Mouse (Mus musculus) spleen, postnatal 4 days (tissue): Measurements from ENCODE around the gene Oas1d.
"Not testable (repeated sequence)": the region's sequence is repeated elsewhere in the genome, so short reads cannot be mapped to it uniquely, and the experiment has no call there.

Source experiments
- DNase-seq, 2 experiments: peaks; one replicate each; pipeline ENCODE4 v3.0.0; 2022; ENCODE audit warnings: low spot score in 2 of 2

Gene Oas1d

DNA sequence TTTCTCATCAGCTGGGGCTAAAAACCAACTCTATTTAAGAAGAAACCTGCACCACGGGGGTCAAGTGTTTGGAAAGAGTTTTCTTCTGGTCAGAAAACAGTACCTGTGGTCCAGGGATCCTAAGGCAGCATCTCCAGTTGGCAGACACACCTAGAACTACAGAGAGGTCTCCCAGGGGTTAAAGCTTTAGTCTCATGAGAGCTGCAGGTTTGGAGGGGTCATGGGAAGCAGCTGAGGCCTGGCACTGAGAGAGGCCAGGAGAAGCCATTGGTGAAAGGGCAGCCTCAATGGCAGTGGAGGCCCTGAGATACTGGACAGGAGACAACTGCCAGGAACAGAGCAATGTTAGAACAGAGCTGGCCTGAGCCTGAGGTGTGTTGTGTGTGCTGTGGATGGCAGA is 13.7 kb upstream of the Oas1d start:
- no peak for DNase-seq

- DNase-seq: no peak
Observed at GRCm38 (mm10) chr5:120902056-120902455, 12.3 kb upstream of the Oas1d start.

GRCm38 (mm10) chr5:120906791-120907733 is 7.3 kb upstream of the Oas1d start, which contains the start of gene Oas1a:
Oas1a (minus strand) TSS chr5:120907521.
- DNase-seq: peak in 1 of 2 experiments; percentile 47

DNA sequence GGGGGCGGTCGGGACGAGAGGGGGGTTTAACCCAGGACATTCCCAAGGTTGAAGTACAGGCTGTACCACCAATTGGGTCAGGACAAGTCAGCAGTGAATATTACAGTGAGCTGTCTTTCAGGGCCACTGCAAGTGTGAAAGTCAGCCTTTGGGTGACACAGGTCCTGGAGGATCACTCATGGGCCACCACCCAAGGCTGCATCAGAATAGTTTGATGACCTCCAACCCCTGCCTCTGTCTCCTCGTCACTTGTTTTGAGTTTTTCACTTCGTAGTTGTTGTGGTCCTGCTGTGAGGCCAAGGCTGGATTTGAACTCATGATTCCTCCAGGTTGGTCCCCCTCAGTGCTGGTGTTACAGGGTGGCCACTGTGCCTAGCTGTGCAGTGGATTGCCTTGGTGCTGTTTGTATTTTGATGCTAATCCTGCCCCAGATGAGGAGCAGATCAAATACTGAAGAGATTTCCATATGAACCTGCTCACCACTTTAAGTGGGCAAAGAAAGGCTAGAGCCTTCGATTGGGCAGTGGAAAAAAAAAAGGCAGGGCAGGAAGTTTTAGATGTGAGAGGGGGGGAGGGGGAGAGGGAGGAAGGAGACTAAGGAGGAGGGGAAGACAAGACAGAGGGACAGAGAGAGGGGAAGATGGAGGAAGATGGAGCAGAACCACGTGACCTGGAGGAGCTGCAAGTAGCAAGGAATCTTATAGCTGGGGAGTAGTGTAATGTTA is 6.0 kb upstream of the Oas1d start:
- DNase-seq: peak in 1 of 2 experiments; percentile 32

DNA sequence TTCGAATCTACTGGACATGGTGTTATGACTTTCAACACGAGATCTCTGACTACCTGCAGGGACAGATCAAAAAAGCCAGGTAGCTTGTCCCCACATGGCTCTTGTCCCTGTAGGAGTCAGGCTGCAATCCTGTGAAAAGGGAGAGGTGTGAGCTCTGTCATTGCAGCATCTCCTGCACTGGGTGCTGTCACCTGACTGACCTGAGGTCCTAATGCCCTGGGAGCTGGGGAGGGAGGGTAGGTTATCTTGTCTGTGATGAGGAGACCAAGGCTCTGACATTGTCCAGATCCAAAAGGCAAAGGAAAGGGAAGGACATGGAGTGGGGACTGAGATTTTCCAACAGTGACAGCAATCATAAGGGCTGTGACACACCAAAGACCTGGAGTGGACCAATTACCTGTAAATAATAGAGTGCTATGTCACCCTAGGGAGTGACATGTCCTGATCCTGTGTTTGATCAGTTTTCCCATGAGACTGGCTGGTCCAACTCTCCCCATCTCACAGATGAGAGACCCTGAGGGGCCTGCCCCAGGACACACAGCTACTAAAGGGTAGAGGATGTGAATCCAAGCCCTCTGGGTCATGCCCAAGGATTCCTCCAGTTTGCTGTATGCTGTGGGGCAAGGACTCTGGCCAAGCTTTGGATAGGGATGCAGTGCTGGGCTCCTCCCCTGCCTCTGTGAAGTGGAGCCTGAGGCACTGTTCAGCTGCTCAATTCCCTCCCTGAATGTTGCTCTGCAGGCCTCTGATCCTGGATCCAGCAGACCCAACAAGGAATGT is 5.0 kb downstream of the Oas1d start:
- not testable (repeated sequence) for DNase-seq

- no peak for DNase-seq
Observed at GRCm38 (mm10) chr5:120920296-120920695, 6.0 kb downstream of the Oas1d start.

DNA sequence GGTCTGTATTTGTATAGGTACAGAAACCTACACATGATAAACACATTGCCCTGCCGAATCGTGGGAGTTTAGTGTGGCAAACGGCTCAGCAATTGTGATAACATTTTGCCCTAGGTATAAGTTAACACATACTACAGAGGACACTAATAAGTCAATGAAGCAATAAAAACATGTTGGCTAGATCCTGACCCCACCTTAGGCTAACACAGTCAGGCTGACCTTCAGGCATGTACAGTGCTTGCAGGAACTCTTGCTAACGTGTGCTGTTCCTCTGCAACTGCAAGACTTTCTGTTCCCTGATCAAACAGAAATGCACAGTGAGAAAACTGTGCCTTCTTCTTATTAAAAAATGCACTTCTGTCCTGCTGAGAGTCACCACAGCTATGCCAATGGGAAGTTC is 9.6 kb downstream of the Oas1d start:
- no peak for DNase-seq

GRCm38 (mm10) chr5:120924520-120924919 is 10.2 kb downstream of the Oas1d start:
- not testable (repeated sequence) for DNase-seq

- not testable (repeated sequence) for DNase-seq
Observed at GRCm38 (mm10) chr5:120926311-120926710, 12.0 kb downstream of the Oas1d start.

- no peak for DNase-seq
Observed at GRCm38 (mm10) chr5:120927036-120927435, 12.7 kb downstream of the Oas1d start.

- no peak for DNase-seq
Observed at GRCm38 (mm10) chr5:120933966-120934365, 19.6 kb downstream of the Oas1d start.

DNA sequence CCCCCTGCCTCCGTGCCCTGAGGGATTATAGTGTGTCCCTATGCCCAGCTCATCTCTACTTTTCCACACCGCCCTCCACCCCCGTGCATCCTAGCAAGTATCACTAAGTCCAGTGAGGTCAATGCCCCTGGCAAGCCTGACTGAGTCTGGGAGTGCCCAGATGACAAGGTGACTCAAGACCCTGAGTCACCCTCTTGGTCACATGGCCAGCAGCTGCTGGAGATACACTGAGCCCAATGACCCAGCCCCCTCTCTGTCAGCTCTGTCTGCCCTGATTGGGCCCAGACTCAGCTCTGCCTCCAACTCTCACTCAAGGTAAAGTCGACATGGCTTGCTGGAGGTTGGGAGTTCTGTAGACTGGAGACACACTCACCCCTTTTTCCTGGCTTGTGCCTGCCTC is 23.5 kb downstream of the Oas1d start:
- DNase-seq: no peak

DNA sequence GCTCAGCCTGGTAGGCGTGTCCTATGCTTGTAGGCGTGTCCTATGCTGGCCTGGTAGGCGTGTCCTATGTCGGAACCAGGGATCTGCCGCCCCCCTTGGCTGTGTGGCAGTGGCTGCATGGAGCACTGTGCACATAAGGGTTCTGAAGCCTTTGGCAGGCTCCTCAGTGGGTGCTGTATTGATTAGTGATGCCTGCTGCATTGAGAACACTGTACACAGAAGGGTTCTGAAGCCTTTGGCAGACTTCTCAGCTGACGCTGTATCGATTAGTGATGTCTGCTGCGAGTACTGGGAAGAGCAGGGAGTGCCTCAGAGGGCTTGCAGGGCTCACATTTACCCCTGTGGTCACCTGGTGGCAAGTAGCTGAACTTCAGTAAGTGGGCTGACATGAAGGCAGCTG is 24.2 kb downstream of the Oas1d start:
- no peak for DNase-seq

DNA sequence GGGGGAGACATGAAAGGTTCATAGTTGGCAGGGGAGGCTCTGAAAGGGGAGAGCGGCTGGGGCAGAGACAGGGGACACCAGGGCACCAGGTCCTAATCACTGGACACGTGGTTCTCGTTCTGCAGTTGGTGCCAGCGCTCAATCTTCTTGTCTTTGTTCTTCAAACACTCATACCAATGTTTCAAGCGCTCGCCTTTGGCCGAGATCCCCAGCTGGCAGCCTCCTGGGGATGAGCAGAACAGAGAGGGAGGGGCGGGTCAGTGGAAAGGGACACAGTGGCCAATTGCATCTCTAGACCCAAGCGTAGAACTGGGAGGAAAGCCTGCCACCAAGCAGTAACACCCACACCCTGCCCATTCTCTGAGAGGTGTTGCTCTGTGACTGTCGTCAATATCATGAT is 27.7 kb downstream of the Oas1d start:
- no peak for DNase-seq

DNA sequence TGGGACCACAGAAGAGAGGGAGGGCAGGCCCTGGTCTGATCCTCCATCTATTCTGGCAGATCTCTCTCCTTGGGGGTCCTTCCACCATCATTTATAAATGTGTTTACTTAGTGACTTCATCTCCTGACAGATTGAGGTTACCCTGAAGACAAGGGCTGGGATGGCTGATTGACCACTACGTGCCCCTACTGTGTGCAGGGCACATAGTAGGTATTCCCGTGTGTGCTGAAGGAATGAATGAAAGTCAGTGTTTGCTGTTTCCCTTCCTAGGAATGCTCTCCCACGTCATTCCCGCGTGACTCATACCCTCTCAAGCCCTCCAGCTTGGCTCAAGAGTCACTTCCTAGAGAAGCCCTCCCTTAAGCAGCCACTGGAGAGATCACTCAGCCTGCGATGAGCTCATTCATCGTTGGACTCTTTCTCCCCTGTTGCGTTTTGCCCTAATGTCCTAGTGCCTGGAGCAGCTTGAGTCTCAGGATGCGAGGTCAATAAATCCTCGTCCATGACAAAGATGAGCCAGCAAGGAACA is 38.0 kb downstream of the Oas1d start:
- no peak for DNase-seq

DNA sequence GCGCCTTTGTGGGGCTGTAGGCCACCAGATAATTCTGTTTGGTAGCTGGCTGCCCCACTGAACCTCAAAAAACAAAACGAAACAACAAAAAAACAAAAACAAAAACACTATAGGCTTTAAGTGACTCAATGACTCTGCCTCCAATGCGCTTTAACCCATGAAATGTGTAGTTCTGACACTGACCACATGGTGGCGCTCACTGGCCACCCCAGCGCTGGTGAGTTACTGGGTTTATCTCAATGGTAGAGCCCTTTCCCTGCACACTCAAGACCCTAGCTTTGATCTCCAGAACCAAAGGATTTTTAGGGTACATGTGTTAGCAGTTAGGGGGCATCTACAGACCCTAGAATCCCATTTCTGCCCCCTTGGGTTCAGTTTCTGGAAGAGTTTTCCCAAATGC is 39.6 kb downstream of the Oas1d start:
- DNase-seq: no peak

DNA sequence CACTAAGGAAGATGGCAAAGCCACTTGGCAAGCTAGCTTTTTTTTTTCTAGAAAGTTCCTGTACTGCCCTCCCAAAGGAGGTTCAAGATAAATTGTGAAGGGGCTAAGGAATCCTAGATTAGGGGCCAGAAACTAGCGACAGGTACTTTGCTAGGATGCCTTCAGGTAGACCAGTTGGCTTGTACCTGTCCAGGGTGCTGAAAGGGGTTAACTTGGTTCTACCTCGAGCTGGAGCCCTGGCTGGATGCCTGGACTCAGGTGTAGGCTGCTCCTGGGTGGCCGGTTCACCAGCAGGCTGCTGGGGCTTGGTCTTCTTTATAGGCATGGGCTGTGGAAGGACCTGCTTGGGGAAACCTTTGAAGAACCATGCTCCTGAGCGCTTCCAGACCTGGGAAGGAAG is 46.7 kb downstream of the Oas1d start:
- DNase-seq: no peak

GRCm38 (mm10) chr5:120966156-120966555 is 51.8 kb downstream of the Oas1d start:
- no peak for DNase-seq

DNA sequence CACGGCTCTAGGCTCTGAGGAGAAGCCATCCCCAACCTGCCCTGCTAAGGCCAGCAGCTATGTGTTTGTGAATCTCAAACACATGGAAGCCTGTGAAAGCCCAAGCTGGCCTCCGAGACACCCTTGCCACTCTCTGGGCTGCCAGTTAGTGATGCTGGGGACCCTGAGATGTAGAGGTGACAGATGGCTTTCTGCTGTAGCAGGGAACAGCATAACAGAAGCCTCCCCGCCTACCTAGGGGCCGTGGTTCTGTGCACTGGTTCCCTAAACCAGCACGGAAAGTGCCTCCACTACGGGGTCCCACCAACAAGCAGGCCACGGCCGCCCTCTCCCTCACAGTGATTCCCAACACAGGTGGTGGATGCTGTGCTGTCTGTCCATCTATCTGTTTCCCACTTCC is 52.6 kb downstream of the Oas1d start:
- no peak for DNase-seq

DNA sequence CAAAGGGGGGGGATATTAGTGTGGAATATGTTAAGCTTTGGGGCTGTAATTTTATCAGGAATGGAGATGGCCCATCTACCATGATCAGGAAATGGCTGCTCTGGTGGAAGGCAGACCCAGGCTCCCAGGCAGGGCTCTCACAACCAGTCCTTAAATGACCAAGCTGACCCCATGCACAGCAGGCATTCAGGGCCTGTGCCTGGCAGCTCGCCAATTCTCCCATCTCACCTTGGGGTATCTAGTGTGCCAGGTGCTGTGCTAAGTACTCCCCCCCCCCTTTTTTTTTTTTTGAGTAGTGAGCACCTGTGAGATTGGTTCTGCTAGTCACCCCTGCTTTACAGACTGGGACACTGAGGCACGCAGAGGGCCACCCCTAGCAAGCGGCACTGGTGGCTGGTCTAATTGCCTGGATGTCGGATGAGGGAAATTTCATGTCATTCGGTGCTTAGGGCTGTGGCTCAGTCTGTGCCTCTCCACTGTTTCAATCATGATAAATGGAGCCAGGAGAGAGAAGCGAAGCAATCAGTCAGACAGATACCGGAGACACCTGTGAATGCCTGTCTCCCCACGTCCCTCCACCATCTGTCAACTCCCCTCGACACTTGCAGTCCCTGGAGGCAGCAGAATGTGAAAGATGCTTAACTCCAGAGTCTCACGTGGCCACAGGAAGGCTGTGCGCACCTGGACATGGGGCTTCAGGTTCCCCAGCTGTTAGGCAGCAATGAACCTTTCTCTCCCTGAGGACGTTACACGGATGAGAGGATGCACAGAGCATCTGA is 53.2 kb downstream of the Oas1d start:
- DNase-seq: no peak

- DNase-seq: no peak
Observed at GRCm38 (mm10) chr5:120968134-120968532, 53.8 kb downstream of the Oas1d start.
